Mouse (Mus musculus): ENCODE data around the gene Gm28168. TPM values are rescaled to one million over a fixed set of nuclear protein-coding genes. Genes with fewer than 3 reads are reported as not detected.

Gene Gm28168
- polyA plus RNA-seq (2012; rRNA removed): not detected in 2 replicates

DNA sequence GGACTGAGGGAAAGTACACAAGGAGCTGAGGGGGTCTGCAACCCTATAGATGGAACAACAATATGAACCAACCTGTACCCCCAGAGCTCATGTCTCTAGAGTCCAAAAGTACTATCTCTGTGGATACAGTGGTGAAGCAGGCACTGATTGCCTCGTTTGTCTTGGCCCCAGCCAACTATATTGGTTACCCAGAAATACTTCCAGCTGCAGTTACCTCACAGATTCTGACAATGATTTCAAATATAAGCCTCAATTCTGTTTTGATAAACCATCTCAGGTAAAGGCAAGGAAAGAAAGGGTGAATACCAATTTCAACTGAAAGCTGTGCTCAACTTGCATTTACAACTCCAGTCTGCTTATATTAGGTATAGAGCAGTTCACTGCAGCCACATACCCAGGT is at the start of gene Gm28168:
Gene Gm28168 (plus strand): TSS at position 301 of the 400 bp plus-strand sequence.

GRCm38 (mm10) chr1:117965639-117966038 is 37.8 kb downstream of the Gm28168 start, which contains the start of gene Gm7145:
Gene Gm7145 (plus strand): TSS chr1:117965939.

Other genes with a start within 250 kb of the Gm28168 start
- gene Gm28363, start 230.9 kb upstream of the Gm28168 start, polyA plus RNA-seq (2012; rRNA removed): not detected in 2 replicates
- gene B020011L13Rik, start 146.9 kb upstream of the Gm28168 start, polyA plus RNA-seq (2012; rRNA removed): not detected in 2 replicates
- gene Gm28360, start 97.9 kb upstream of the Gm28168 start, polyA plus RNA-seq (2012; rRNA removed): not detected in 2 replicates
- gene Gm7145, start 37.9 kb downstream of the Gm28168 start, polyA plus RNA-seq (2012; rRNA removed): not detected in 2 replicates
- not detected in 2 replicates for gene Gm29106, start 248.5 kb downstream of the Gm28168 start, polyA plus RNA-seq (2012; rRNA removed)